In genomic region chr17:29171001-29171772, GRCm38 (mm10) we compare ENCODE assay signal across 8 mouse cellular contexts. TPM values are rescaled to one million over a fixed set of nuclear protein-coding genes. Genes with fewer than 3 reads are reported as not detected.
DNase-seq lines count a peak whose midpoint lies in the region; ATAC-seq and TF ChIP-seq lines count a peak whose summit lies in the region.

No protein-coding gene starts in this region.

- H3K27me3 ChIP-seq in hindbrain, embryonic 10.5 days (ENCODE audit: insufficient read depth, poor library complexity, severe bottlenecking), result peaks cover 13% of the 10 kb centered on the region
- H3K27me3 ChIP-seq in hindbrain, embryonic 12.5 days, result peaks cover 2% of the 10 kb centered on the region; the same call in 1 of the 2 replicates
- H3K27me3 ChIP-seq in intestine, embryonic 16.5 days (replicated peaks; ENCODE audit: control insufficient read depth, insufficient read depth, low read length), result no peaks in the 10 kb centered on the region
- H3K27me3 ChIP-seq in midbrain, embryonic 16.5 days (ENCODE audit: control insufficient read depth, insufficient read depth, low read depth, low read length), result no peaks in the 10 kb centered on the region

- peaks cover 36% of the 10 kb centered on the region for H3K4me1 ChIP-seq in hindbrain, embryonic 10.5 days (replicated peaks)
- peaks cover 14% of the 10 kb centered on the region for H3K4me1 ChIP-seq in hindbrain, embryonic 12.5 days
- peaks cover 7% of the 10 kb centered on the region; the same call in 1 of the 2 replicates for H3K4me1 ChIP-seq in intestine, embryonic 16.5 days (ENCODE audit: control insufficient read depth, insufficient read depth, low read length)
- peaks cover 6% of the 10 kb centered on the region for H3K4me1 ChIP-seq in midbrain, embryonic 16.5 days (ENCODE audit: control insufficient read depth, insufficient read depth, low read length)

- intact Hi-C loops in gastrocnemius, adult 2 months (cut with DNase I), result loop anchor here (2.0 to 10.0 kb wide), 5 partner anchors 32 to 344 kb away; no protein-coding TSS in a partner anchor
- intact Hi-C loops in left cerebral cortex, postnatal 36 days (cut with DNase I), result loop anchor here (2.0 to 5.0 kb wide), 2 partner anchors 74 to 122 kb away; no protein-coding TSS in a partner anchor

- ATAC-seq in hindbrain, embryonic 12.5 days (ENCODE audit: low FRiP score), result no peak
- peak; percentile 77 for ATAC-seq in intestine, embryonic 16.5 days
- ATAC-seq in midbrain, embryonic 16.5 days, result 0 out of 2 replicates have a peak, but pooled peaks have one; percentile 43

- peak; percentile 75 for DNase-seq in hindbrain, embryonic 10.5 days (ENCODE audit: low spot score)
- DNase-seq in cerebellum, postnatal 14 days, result peak; percentile 90 to 92
- peak; percentile 87 for DNase-seq in gastrocnemius, adult 2 months
- peak; percentile 81 to 82 for DNase-seq in left cerebral cortex, postnatal 36 days (ENCODE audit: low spot score in 2 of 2)
- DNase-seq in spleen, postnatal 4 days (ENCODE audit: low spot score in 2 of 2), result peak; percentile 77 to 89

- no peaks in the 10 kb centered on the region for H3K9me3 ChIP-seq in hindbrain, embryonic 10.5 days
- no peaks in the 10 kb centered on the region for H3K9me3 ChIP-seq in hindbrain, embryonic 12.5 days (replicated peaks)
- H3K9me3 ChIP-seq in intestine, embryonic 16.5 days (ENCODE audit: control insufficient read depth, low read length), result no peaks in the 10 kb centered on the region
- no peaks in the 10 kb centered on the region for H3K9me3 ChIP-seq in midbrain, embryonic 16.5 days (replicated peaks; ENCODE audit: control insufficient read depth, low read length, poor library complexity, severe bottlenecking)

- H3K4me3 ChIP-seq in hindbrain, embryonic 10.5 days, result no peak overlapping the region
- H3K4me3 ChIP-seq in hindbrain, embryonic 12.5 days, result no peak overlapping the region
- H3K4me3 ChIP-seq in gastrocnemius, adult 2 months, result no peak overlapping the region
- no peak overlapping the region for H3K4me3 ChIP-seq in intestine, embryonic 16.5 days (ENCODE audit: low read length)
- no peak overlapping the region for H3K4me3 ChIP-seq in midbrain, embryonic 16.5 days (ENCODE audit: low read depth, low read length)

- H3K4me2 ChIP-seq in hindbrain, embryonic 12.5 days (replicated peaks), result no peak overlapping the region
- no peak overlapping the region for H3K4me2 ChIP-seq in intestine, embryonic 16.5 days (ENCODE audit: low read depth, low read length)
- no peak overlapping the region for H3K4me2 ChIP-seq in midbrain, embryonic 16.5 days (ENCODE audit: low read length)

- WGBS in hindbrain, embryonic 10.5 days, result 27% methylated on average over 14 of the region's 14 CpGs
- WGBS in hindbrain, embryonic 12.5 days, result 25% methylated on average over 14 of the region's 14 CpGs
- WGBS in intestine, embryonic 16.5 days, result 15% methylated on average over 14 of the region's 14 CpGs
- WGBS in midbrain, embryonic 16.5 days, result 20% methylated on average over 14 of the region's 14 CpGs

- H3K36me3 ChIP-seq in hindbrain, embryonic 10.5 days, result no peaks in the 10 kb centered on the region
- no peaks in the 10 kb centered on the region for H3K36me3 ChIP-seq in hindbrain, embryonic 12.5 days
- H3K36me3 ChIP-seq in intestine, embryonic 16.5 days (ENCODE audit: control insufficient read depth, insufficient read depth, low read length), result no peaks in the 10 kb centered on the region
- no peaks in the 10 kb centered on the region for H3K36me3 ChIP-seq in midbrain, embryonic 16.5 days (ENCODE audit: control insufficient read depth, insufficient read depth, low read length)

- peak; percentile 100 for TF ChIP-seq CTCF in gastrocnemius, adult 2 months (IDR thresholded peaks at IDR 0.05)

- no peak overlapping the region for H3K9ac ChIP-seq in hindbrain, embryonic 12.5 days
- no peak overlapping the region for H3K9ac ChIP-seq in intestine, embryonic 16.5 days (ENCODE audit: low read depth, low read length)
- no peak overlapping the region for H3K9ac ChIP-seq in midbrain, embryonic 16.5 days (ENCODE audit: low read depth, low read length)

- H3K27ac ChIP-seq in hindbrain, embryonic 10.5 days, result no peak overlapping the region
- H3K27ac ChIP-seq in hindbrain, embryonic 12.5 days, result no peak overlapping the region
- no peak overlapping the region for H3K27ac ChIP-seq in gastrocnemius, adult 2 months
- no peak overlapping the region for H3K27ac ChIP-seq in intestine, embryonic 16.5 days (ENCODE audit: low read length)
- H3K27ac ChIP-seq in midbrain, embryonic 16.5 days (ENCODE audit: low read length), result no peak overlapping the region

RNA-seq across cellular contexts. Expression of gene Rab44, which starts 57.2 kb away (rescaled TPM):
- polyA plus RNA-seq in hindbrain, embryonic 10.5 days (2016; fragmentation: Nextera tagmentation; extraction: Ambion mirVana), result 0.04 TPM in 1 of 2 replicates, not detected in the other
- polyA plus RNA-seq in hindbrain, embryonic 12.5 days (2016; fragmentation: Nextera tagmentation; extraction: Ambion mirVana), result 0.34 and 1.1 TPM in 2 replicates
- total RNA-seq in gastrocnemius, adult 2 months (2021), result under 1 TPM in 1 of 2 experiments, not detected in 1; 0.59 TPM
- 0.34 and 0.70 TPM in 2 replicates for polyA plus RNA-seq in intestine, embryonic 16.5 days (2015; fragmentation: Nextera tagmentation; extraction: Ambion mirVana)
- total RNA-seq in left cerebral cortex, postnatal 36 days (2021), result under 1 TPM in 1 of 2 experiments, not detected in 1; 0.52 TPM
- polyA plus RNA-seq in midbrain, embryonic 16.5 days (2015; fragmentation: Nextera tagmentation; extraction: Ambion mirVana), result 0.08 and 0.17 TPM in 2 replicates
